Mouse (Mus musculus): ENCODE results near the gene Mtf1.

Mtf1 gene

GRCm38 (mm10) chr4:124801552-124802308, at the start of gene Mtf1:
Mtf1 (plus strand) TSS chr4:124802104.
- in situ Hi-C loops (cut with MboI; ENCODE audit: unreplicated experiment in 2 of 2), result loop anchor here in 1 of 2 experiments (5.0 to 10.0 kb wide), 2 partner anchors 46 to 87 kb away; partner anchors contain the start of gene Sf3a3

GRCm38 (mm10) chr4:124752281-124753199, 49.4 kb upstream of the Mtf1 start:
- in situ Hi-C loops (cut with MboI; ENCODE audit: unreplicated experiment in 2 of 2), result loop anchor here in 1 of 2 experiments (5.0 kb wide), 1 partner anchor 35 kb away; no protein-coding TSS in a partner anchor

GRCm38 (mm10) chr4:124755526-124755925, 46.4 kb upstream of the Mtf1 start:
- in situ Hi-C loops (cut with MboI; ENCODE audit: unreplicated experiment in 2 of 2), result no loop called here

GRCm38 (mm10) chr4:124759305-124759811, 42.5 kb upstream of the Mtf1 start:
- in situ Hi-C loops (cut with MboI; ENCODE audit: unreplicated experiment in 2 of 2), result no loop called here

DNA sequence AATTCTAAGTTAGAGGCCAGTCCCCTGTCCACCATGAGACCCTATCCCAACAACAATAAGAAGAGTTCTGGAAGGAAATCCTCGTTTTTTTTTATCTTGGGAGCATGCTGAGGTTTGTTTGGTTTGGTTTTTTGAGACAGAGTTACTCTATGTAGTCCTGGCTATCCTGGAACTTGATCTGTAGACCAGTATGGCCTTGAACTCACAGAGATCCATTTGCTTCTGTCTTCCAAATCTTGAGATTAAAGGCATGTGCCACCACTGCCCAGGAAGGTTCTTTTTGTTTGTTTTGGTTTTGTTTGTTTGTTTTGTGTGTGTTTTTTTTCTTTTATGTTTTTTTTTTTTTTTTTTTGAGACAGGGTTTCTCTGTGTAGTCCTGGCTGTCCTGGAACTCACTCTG, 40.7 kb upstream of the Mtf1 start:
- in situ Hi-C loops (cut with MboI; ENCODE audit: unreplicated experiment in 2 of 2), result no loop called here

- in situ Hi-C loops (cut with MboI; ENCODE audit: unreplicated experiment in 2 of 2), result no loop called here
Observed at GRCm38 (mm10) chr4:124762858-124763452, 38.9 kb upstream of the Mtf1 start.

DNA sequence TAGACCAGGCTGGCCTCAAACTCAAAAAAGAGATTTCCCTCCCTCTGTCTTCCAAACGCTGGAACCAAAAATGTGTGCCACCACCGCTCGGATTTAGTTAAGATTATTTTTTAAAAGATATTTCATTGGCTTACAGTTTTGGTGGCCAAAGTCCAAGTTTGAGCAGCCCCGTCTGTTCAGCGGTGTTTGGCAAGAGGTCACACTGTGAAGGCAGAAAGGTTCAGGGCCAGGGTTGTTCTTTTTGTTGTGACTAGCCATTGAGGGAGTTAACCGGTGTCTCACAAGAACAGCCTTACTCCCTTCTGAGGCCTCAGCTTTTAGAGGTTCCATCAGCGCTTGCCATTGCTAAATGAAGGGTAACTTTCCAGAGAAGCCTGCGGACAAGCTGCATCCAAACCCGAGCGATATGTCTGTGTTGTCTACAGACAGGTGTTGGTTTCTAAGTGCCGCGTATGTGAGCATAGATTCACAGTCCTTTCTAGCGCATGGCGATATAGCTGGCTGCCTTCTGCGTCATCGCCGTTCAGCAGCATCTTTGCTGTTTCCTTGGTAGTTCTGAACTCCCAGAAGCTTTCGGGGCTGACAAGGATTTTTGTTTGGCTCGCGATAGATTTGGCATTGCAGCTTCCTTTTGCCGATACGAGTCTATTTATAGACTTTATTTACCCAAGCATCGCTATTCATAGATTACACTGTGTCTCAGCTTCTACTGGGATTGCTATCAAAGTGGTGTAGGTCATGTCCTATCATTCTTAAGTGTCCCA, 35.9 kb upstream of the Mtf1 start:
- in situ Hi-C loops (cut with MboI; ENCODE audit: unreplicated experiment in 2 of 2), result no loop called here

DNA sequence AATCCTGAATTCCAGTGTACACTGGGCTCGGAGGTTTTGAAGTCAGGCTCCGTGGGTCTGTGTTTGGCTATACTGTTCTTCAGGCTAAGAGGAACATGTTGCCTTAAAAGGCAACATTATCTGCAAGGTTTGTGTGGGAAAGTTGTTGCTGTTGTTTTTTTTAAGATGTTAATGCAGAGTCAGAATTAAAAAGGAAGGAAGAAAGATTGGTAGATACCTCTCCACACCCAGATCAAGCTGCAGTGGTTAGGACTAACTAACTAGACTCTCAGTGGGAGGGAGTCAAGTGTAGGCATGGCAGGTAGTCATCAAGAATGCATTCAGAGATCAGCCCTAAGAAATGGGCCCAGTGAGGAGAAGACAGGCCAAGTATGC, 35.4 kb upstream of the Mtf1 start:
- in situ Hi-C loops (cut with MboI; ENCODE audit: unreplicated experiment in 2 of 2), result no loop called here

- in situ Hi-C loops (cut with MboI; ENCODE audit: unreplicated experiment in 2 of 2), result no loop called here
Observed at GRCm38 (mm10) chr4:124768963-124769591, 32.8 kb upstream of the Mtf1 start.

DNA sequence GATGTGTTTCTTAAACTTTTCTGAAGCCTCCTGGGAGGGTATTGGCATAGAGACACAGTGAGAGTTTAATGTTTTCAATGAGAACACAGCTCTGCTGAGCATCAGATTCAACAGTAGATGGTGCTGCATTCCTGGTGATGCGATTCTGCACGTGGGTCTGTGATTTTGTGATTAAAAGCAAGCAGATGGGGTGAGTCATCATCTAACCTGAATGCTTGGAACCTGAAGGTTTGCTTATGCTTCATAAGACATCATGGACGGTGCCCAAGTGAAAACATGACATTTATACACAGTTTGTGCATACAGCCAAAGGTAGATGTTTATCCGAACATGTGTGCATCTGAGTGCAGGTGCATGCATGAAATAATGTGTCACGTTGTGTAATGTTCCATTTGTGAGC, 31.3 kb upstream of the Mtf1 start:
- in situ Hi-C loops (cut with MboI; ENCODE audit: unreplicated experiment in 2 of 2), result no loop called here

GRCm38 (mm10) chr4:124772125-124772524, 29.8 kb upstream of the Mtf1 start:
- in situ Hi-C loops (cut with MboI; ENCODE audit: unreplicated experiment in 2 of 2), result no loop called here

DNA sequence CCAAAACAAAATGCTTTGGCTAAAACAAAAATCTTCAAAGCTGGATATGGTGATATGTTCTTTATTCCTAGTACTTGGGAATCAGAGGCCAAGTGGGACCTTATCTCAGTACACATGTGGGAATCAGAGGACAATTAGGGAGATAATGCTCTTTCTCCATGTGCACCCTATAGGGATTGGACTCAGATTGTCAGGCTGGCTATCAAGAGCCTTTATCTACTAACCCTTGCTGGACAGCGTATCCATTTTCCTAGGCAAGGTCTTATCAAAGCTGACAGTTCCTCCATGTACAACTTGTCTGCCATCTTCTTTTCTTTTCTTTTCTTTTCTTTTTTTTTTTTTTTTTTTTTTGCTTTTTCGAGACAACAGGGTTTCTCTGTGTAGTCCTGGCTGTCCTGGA, 28.5 kb upstream of the Mtf1 start:
- in situ Hi-C loops (cut with MboI; ENCODE audit: unreplicated experiment in 2 of 2), result no loop called here

GRCm38 (mm10) chr4:124773995-124774394, 27.9 kb upstream of the Mtf1 start:
- in situ Hi-C loops (cut with MboI; ENCODE audit: unreplicated experiment in 2 of 2), result no loop called here

- in situ Hi-C loops (cut with MboI; ENCODE audit: unreplicated experiment in 2 of 2), result no loop called here
Observed at GRCm38 (mm10) chr4:124774429-124774828, 27.5 kb upstream of the Mtf1 start.

GRCm38 (mm10) chr4:124781361-124781760, 20.5 kb upstream of the Mtf1 start:
- in situ Hi-C loops (cut with MboI; ENCODE audit: unreplicated experiment in 2 of 2), result no loop called here

GRCm38 (mm10) chr4:124782395-124782794, 19.5 kb upstream of the Mtf1 start:
- in situ Hi-C loops (cut with MboI; ENCODE audit: unreplicated experiment in 2 of 2), result no loop called here

DNA sequence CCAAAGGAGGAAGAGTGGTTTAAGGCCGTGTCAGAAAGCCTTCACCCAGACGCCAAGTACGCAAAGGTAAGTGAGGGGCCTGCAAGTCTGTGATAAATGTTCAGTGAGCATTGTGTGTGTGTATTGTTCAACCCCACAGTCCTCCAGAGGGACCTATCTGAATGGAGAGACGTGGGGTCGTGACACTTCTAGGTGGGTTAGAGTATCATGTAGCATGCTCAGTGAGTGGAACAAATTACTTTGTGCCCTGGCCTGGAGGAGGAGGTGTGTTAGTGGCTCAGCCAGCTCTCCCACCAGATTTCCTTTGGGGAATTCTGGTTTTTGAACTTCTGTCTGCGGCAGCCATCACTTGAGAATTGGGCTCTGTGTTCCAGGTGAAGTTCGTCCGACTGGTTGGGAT, 18.0 kb upstream of the Mtf1 start:
- in situ Hi-C loops (cut with MboI; ENCODE audit: unreplicated experiment in 2 of 2), result no loop called here

DNA sequence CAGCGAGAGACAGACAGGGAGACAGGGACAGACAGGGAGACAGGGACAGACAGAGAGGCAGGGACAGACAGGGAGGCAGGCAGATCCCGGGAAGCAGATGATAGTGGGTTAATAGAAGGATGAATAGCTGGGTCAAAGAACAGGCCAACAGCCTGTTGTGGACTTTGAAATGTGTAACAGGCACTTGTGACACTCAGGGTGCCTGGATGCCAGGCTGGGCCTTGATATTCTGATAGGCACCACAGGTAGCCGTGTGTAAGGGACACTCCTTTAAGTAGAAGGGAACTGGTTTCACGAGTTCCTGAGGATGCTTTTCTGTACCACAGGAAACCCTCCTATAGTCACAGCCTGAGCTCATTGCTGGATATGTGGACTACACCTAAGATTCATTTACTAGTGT, 11.9 kb upstream of the Mtf1 start:
- in situ Hi-C loops (cut with MboI; ENCODE audit: unreplicated experiment in 2 of 2), result no loop called here

DNA sequence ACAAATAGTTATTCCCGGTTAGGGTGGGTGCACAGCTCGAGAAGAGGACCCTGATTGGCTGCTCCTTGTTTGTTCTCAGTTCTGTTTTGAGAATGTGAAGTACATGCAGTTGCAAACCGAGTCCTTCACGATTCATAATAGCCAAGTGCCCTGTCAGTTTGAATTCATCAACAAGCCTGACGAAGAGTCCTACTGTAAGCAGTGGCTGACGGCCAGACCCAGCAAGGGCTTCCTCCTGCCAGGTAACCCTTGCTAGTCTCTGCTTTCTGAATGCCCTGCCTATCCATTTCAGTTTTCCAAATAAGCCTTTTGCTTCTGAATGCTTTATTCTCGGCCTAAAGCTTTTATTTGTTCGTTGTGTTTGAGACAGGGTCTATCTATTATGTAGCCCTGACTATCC, 9.8 kb upstream of the Mtf1 start:
- in situ Hi-C loops (cut with MboI; ENCODE audit: unreplicated experiment in 2 of 2), result no loop called here

DNA sequence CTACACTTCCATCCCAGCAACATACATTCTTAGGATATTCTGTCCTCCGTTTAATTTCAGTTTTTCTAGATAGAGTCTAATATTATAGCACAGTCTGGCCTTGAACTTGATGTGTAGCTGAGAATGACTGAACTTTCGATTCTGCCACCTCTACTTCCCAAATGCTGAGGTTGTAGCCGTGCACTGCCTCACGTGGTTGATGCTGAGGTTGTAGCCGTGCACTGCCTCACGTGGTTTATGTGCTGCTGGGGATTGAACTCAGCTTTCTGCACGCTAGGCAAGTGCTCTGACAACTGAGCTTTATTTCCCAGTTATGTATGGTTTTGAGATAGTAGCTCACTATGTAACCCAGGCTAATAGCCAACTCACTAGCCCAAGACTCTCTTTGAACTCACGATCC, 5.8 kb upstream of the Mtf1 start:
- in situ Hi-C loops (cut with MboI; ENCODE audit: unreplicated experiment in 2 of 2), result no loop called here

Measured in v-Abl transformed pro-B cells (cell line).